Mouse (Mus musculus) kidney, adult 2 months (tissue): ENCODE measurements around the gene Naip5.

Experiments
- CTCF ChIP-seq: fragments of 200-500 bp; conservative IDR thresholded peaks from 2 replicates; pipeline ENCODE4 v1.5.1; 2011; ENCODE audit warnings: low read depth, mild to moderate bottlenecking, control low read depth, low read length, moderate library complexity, mixed read lengths; ENCODE audit not compliant: insufficient read depth, insufficient read length
- POLR2A ChIP-seq: fragments of 200-500 bp; IDR thresholded peaks from one replicate; pipeline ENCODE4 v1.6.1; 2011; ENCODE audit warnings: low read depth, low read length, control low read depth

- TF ChIP-seq POLR2A (no peak), CTCF (no peak)
Measured at GRCm38 (mm10) chr13:100203319-100203718, 42.8 kb downstream of the Naip5 start.
